Mouse (Mus musculus): ENCODE results near the gene Fus. TPM values are rescaled to one million over a fixed set of nuclear protein-coding genes. Genes with fewer than 3 reads are reported as not detected.
A peak's percentile ranks its signal among the peaks of the same experiment; 100 is the strongest.

The Fus gene
- polyA plus RNA-seq, 1 experiment from 2014 or later, result 139 TPM

- Histone ChIP-seq H3K36me3 (ENCODE audit: insufficient read depth, low read length) (no peaks in the 10 kb centered on the region), H3K9me3 (ENCODE audit: low read length) (no peaks in the 10 kb centered on the region), H3K4me3 (ENCODE audit: low read depth, low read length) (no peak overlapping the region), H3K4me2 (replicated peaks; ENCODE audit: low read depth, low read length) (no peak overlapping the region), H3K4me1 (ENCODE audit: insufficient read depth, low read depth, low read length) (0 out of 2 replicates have a peak, but pooled peaks cover 3% of the 10 kb centered on the region), H3K9ac (replicated peaks; ENCODE audit: low read depth) (no peak overlapping the region), H3K27me3 (replicated peaks; ENCODE audit: insufficient read depth, low read length) (no peaks in the 10 kb centered on the region), H3K27ac (ENCODE audit: low read length) (no peak overlapping the region)
- DNase-seq (ENCODE audit: low spot score) (peak; percentile 33), ATAC-seq (no peak)
- TF ChIP-seq CTCF (IDR thresholded peaks at IDR 0.05), result no peak
- no peak for TF ChIP-seq EP300 (IDR thresholded peaks at IDR 0.05)
- WGBS, result 26% methylated on average over 1 of the region's 1 CpGs
Observed at GRCm38 (mm10) chr7:127999436-127999835, 32.2 kb downstream of the Fus start.

- Histone ChIP-seq H3K4me1 (ENCODE audit: insufficient read depth, low read depth, low read length) (0 out of 2 replicates have a peak, but pooled peaks cover 4% of the 10 kb centered on the region), H3K9me3 (ENCODE audit: low read length) (no peaks in the 10 kb centered on the region), H3K27me3 (replicated peaks; ENCODE audit: insufficient read depth, low read length) (no peaks in the 10 kb centered on the region), H3K4me3 (ENCODE audit: low read depth, low read length) (no peak overlapping the region), H3K36me3 (ENCODE audit: insufficient read depth, low read length) (no peaks in the 10 kb centered on the region), H3K4me2 (replicated peaks; ENCODE audit: low read depth, low read length) (no peak overlapping the region), H3K9ac (replicated peaks; ENCODE audit: low read depth) (no peak overlapping the region), H3K27ac (ENCODE audit: low read length) (no peak overlapping the region)
- 19% methylated on average over 1 of the region's 1 CpGs for WGBS
- TF ChIP-seq CTCF (IDR thresholded peaks at IDR 0.05) (no peak), EP300 (IDR thresholded peaks at IDR 0.05) (no peak)
- no peak for ATAC-seq
- DNase-seq (ENCODE audit: low spot score), result no peak
Observed at GRCm38 (mm10) chr7:128000068-128000950, 33.1 kb downstream of the Fus start.

- DNase-seq (ENCODE audit: low spot score) (no peak), ATAC-seq (no peak)
- H3K4me3 ChIP-seq (ENCODE audit: low read depth, low read length), result no peak overlapping the region
- H3K27ac ChIP-seq (ENCODE audit: low read length), result no peak overlapping the region
- no peaks in the 10 kb centered on the region for H3K9me3 ChIP-seq (ENCODE audit: low read length)
- H3K36me3 ChIP-seq (ENCODE audit: insufficient read depth, low read length), result no peaks in the 10 kb centered on the region
- no peak overlapping the region for H3K4me2 ChIP-seq (replicated peaks; ENCODE audit: low read depth, low read length)
- no peak overlapping the region for H3K9ac ChIP-seq (replicated peaks; ENCODE audit: low read depth)
- TF ChIP-seq CTCF (IDR thresholded peaks at IDR 0.05) (no peak), EP300 (IDR thresholded peaks at IDR 0.05) (no peak)
- H3K4me1 ChIP-seq (ENCODE audit: insufficient read depth, low read depth, low read length), result 0 out of 2 replicates have a peak, but pooled peaks cover 4% of the 10 kb centered on the region
- WGBS, result 71% methylated on average over 6 of the region's 6 CpGs
- H3K27me3 ChIP-seq (replicated peaks; ENCODE audit: insufficient read depth, low read length), result no peaks in the 10 kb centered on the region
Observed at GRCm38 (mm10) chr7:128003098-128003497, 35.8 kb downstream of the Fus start.

- no peak within 1 kb of the TSS for H3K27ac ChIP-seq (ENCODE audit: low read length)
- no peak for DNase-seq (ENCODE audit: low spot score)
- H3K4me2 ChIP-seq (replicated peaks; ENCODE audit: low read depth, low read length), result peak within 1 kb of the TSS; percentile 44
- no peaks in the 10 kb centered on the region for H3K36me3 ChIP-seq (ENCODE audit: insufficient read depth, low read length)
- H3K9ac ChIP-seq (replicated peaks; ENCODE audit: low read depth), result no peak within 1 kb of the TSS
- no peak for TF ChIP-seq CTCF (IDR thresholded peaks at IDR 0.05)
- no peak for TF ChIP-seq EP300 (IDR thresholded peaks at IDR 0.05)
- H3K27me3 ChIP-seq (replicated peaks; ENCODE audit: insufficient read depth, low read length), result no peaks in the 10 kb centered on the region
- WGBS, result 82% methylated on average over 2 of the region's 2 CpGs
- ATAC-seq, result no peak
- 0 out of 2 replicates have a peak within 1 kb of the TSS, but pooled peaks have one; percentile 1 for H3K4me3 ChIP-seq (ENCODE audit: low read depth, low read length)
- H3K4me1 ChIP-seq (ENCODE audit: insufficient read depth, low read depth, low read length), result 0 out of 2 replicates have a peak, but pooled peaks cover 4% of the 10 kb centered on the region
- no peaks in the 10 kb centered on the region for H3K9me3 ChIP-seq (ENCODE audit: low read length)
Observed at GRCm38 (mm10) chr7:128003688-128004087, 36.4 kb downstream of the Fus start, which contains the start of gene Trim72. Gene Trim72 (plus strand): TSS chr7:128003949.

- no peak for TF ChIP-seq CTCF (IDR thresholded peaks at IDR 0.05)
- TF ChIP-seq EP300 (IDR thresholded peaks at IDR 0.05), result no peak
- H3K36me3 ChIP-seq (ENCODE audit: insufficient read depth, low read length), result no peaks in the 10 kb centered on the region
- no peak for ATAC-seq
- 53% methylated on average over 5 of the region's 5 CpGs for whole genome bisulfite sequencing
- no peaks in the 10 kb centered on the region for H3K27me3 ChIP-seq (replicated peaks; ENCODE audit: insufficient read depth, low read length)
- DNase-seq (ENCODE audit: low spot score), result no peak
- no peak overlapping the region for H3K4me3 ChIP-seq (ENCODE audit: low read depth, low read length)
- no peak overlapping the region for H3K9ac ChIP-seq (replicated peaks; ENCODE audit: low read depth)
- 0 out of 2 replicates have a peak, but pooled peaks cover 4% of the 10 kb centered on the region for H3K4me1 ChIP-seq (ENCODE audit: insufficient read depth, low read depth, low read length)
- peak overlapping the region; percentile 44 for H3K4me2 ChIP-seq (replicated peaks; ENCODE audit: low read depth, low read length)
- no peaks in the 10 kb centered on the region for H3K9me3 ChIP-seq (ENCODE audit: low read length)
- H3K27ac ChIP-seq (ENCODE audit: low read length), result no peak overlapping the region
Observed at GRCm38 (mm10) chr7:128004150-128004486, 36.9 kb downstream of the Fus start.

GRCm38 (mm10) chr7:128004487-128005362 lies 37.5 kb downstream of the Fus start:
- Histone ChIP-seq H3K9ac (replicated peaks; ENCODE audit: low read depth) (no peak overlapping the region), H3K4me2 (replicated peaks; ENCODE audit: low read depth, low read length) (peak overlapping the region; percentile 44), H3K27ac (ENCODE audit: low read length) (no peak overlapping the region), H3K36me3 (ENCODE audit: insufficient read depth, low read length) (no peaks in the 10 kb centered on the region), H3K4me1 (ENCODE audit: insufficient read depth, low read depth, low read length) (0 out of 2 replicates have a peak, but pooled peaks cover 4% of the 10 kb centered on the region), H3K9me3 (ENCODE audit: low read length) (no peaks in the 10 kb centered on the region), H3K27me3 (replicated peaks; ENCODE audit: insufficient read depth, low read length) (no peaks in the 10 kb centered on the region), H3K4me3 (ENCODE audit: low read depth, low read length) (0 out of 2 replicates have a peak overlapping the region, but pooled peaks have one; percentile 1)
- WGBS, result 20% methylated on average over 35 of the region's 35 CpGs
- ATAC-seq (peak; percentile 77), DNase-seq (ENCODE audit: low spot score) (peak; percentile 56)
- TF ChIP-seq CTCF (IDR thresholded peaks at IDR 0.05) (no peak), EP300 (IDR thresholded peaks at IDR 0.05) (no peak)

All from lung, postnatal 0 days (tissue).